Mouse (Mus musculus): ENCODE measurements around the gene Spag4.
"Not testable (repeated sequence)": the region's sequence is repeated elsewhere in the genome, so short reads cannot be mapped to it uniquely, and the experiment has no call there.

Gene Spag4

DNA sequence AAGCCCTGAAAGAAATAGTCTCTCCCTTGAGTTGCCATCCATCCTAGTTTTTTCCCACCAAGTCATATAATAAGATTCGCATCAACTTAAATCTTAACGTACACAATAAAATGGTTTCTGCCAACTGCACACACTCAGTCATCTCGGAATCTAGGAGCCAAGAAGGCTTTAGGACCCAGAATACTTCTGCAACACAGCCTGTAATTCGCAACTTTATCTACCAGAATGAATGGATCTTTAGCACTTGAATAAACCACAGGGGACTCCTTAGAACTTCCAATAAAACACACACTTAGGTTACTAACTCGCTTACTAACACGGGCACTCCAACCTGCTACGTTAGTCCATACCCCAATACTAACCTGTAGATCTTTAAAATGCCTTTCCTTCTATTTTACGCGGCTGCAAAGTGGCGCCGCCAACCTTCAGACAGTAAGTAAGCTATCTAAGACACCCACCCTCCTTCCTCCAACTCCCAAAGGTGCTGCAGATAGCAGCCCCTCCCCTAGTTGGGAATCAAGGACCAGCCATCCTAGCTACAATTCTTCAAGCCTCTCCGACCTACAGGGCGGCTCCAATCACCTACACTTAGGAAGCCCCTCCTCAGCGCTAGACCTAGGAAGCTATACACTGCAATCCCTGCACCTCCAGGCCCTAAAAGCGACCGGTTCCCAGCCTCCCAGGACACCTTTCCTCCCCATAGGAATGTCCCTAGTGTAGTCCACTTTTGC lies 45.8 kb downstream of the Spag4 start:
- peak; percentile 60 for DNase-seq (ENCODE audit: low spot score)

DNA sequence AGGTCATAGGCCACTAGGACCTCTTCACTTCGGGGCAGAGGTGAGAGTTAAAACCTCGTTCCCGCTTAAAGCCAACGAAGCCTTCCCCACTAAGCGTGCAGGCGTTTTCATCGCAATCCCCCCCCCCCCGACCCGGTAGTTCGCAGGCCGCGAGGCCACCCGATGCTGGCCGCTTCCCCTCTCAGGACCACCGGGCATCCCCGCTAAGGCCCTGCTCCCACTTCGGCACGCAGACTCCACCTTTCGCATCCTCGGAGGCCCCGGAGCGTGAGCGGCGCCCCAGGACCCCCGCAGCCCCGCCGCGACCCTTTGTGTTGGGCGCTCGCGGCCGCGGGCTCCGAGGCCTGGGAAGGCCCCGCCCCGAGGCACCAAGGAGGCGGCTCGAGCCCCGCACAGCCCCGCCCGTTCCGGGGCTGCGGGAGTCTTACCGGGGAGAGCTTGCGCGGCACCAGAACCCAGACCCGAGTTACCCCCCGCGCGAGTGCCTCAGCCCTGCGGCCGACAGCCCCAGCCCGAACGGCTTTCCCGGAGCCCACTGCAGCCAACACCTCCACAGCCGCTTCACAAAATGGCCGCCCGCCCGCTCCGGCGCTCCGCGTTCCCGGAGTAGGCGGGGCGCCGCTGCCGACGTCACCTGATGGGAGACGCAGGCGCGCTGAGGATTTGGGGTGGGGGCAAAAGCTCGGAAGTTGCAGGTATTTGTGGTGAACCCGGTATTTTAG lies 46.5 kb downstream of the Spag4 start, which contains the start of the genes Cpne1 and Rbm12:
Gene Cpne1 (minus strand): TSS at position 608 of the 722 bp plus-strand sequence.
Gene Rbm12 (minus strand): TSS at position 621 of the 722 bp plus-strand sequence.
- DNase-seq (ENCODE audit: low spot score): peak; percentile 80

DNA sequence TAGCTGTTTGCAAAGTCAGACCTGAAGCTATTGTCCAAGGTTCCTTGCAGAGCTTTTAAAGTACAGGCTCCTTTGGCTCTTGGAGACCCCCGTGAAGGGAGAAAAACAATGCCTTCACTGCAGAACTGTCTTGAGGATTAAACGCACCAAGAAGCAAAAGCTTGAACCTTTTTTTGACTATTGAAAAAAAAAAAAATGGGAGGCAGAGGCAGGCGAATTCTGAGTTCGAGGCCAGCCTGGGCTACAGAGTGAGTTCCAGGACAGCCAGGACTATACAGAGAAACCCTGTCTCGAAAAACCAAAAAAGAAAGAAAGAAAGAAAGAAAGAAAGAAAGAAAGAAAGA lies 47.1 kb downstream of the Spag4 start:
- not testable (repeated sequence) for DNase-seq (ENCODE audit: low spot score)

DNA sequence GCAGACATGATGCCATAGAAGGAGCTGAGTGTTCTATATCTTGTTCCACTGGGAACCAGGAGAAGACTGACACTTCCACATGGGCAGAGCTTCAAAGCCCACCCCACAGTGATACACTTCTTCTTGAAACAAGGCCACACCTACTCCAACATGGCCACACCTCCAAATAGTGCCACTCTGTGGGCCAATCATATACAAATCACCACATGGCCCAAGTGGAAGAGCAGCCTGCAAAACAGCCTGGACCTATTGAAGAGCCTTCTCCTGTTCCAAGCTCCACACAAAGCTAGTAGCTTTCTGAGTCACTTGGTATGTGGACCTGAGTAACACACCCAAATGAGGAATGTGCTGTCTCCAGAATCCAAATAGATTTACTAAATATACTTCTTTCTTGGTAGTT lies 54.6 kb downstream of the Spag4 start:
- DNase-seq (ENCODE audit: low spot score): no peak

All from c-Kit-positive CD71-positive TER-119-positive erythroid progenitor cells, embryonic 14.5 days (primary cell).